ENCODE assay signal across 8 mouse cellular contexts in genomic region chr15:101283911-101284750, GRCm38 (mm10). TPM values are rescaled to one million over a fixed set of nuclear protein-coding genes. Genes with fewer than 3 reads are reported as not detected.
DNase-seq lines count a peak whose midpoint lies in the region; ATAC-seq and TF ChIP-seq lines count a peak whose summit lies in the region.

Atg101 (plus strand) TSS chr15:101284272.

- H3K4me2 ChIP-seq in embryonic facial prominence, embryonic 13.5 days: peak within 1 kb of the TSS; percentile 92
- H3K4me2 ChIP-seq in limb, embryonic 12.5 days: peak within 1 kb of the TSS; percentile 80
- H3K4me2 ChIP-seq in midbrain, embryonic 15.5 days: peak within 1 kb of the TSS; percentile 74

- peak within 1 kb of the TSS; percentile 90 for H3K4me3 ChIP-seq in embryonic facial prominence, embryonic 13.5 days
- H3K4me3 ChIP-seq in kidney, adult 2 months (ENCODE audit: insufficient read depth, low read depth, low read length): peak within 1 kb of the TSS; percentile 87
- H3K4me3 ChIP-seq in limb, embryonic 12.5 days (replicated peaks): peak within 1 kb of the TSS; percentile 85
- H3K4me3 ChIP-seq in midbrain, embryonic 15.5 days: peak within 1 kb of the TSS; percentile 82
- H3K4me3 ChIP-seq in spleen, adult 2 months (ENCODE audit: extremely low read depth, insufficient read depth, insufficient read length): peak within 1 kb of the TSS; percentile 84

- DNase-seq in 3134 (ENCODE audit: extremely low read depth, insufficient read length, low spot score): peak; percentile 94
- DNase-seq in adrenal gland, postnatal 36 days: peak; percentile 91 to 93
- peak; percentile 93 to 95 for DNase-seq in heart, adult 18-20 months
- peak; percentile 93 for DNase-seq in kidney, adult 2 months
- peak; percentile 85 to 91 for DNase-seq in spleen, adult 2 months (ENCODE audit: low read depth in 1 of 2, low spot score in 2 of 2)

- H3K4me1 ChIP-seq in embryonic facial prominence, embryonic 13.5 days: peaks cover 16% of the 10 kb centered on the region
- H3K4me1 ChIP-seq in kidney, adult 2 months (ENCODE audit: control insufficient read depth, insufficient read depth, low read length): peaks cover 11% of the 10 kb centered on the region; the same call in 1 of the 2 replicates
- peaks cover 14% of the 10 kb centered on the region for H3K4me1 ChIP-seq in limb, embryonic 12.5 days (replicated peaks)
- peaks cover 22% of the 10 kb centered on the region for H3K4me1 ChIP-seq in midbrain, embryonic 15.5 days
- peaks cover 2% of the 10 kb centered on the region; the same call in 1 of the 2 replicates for H3K4me1 ChIP-seq in spleen, adult 2 months (ENCODE audit: control insufficient read depth, insufficient read depth, insufficient read length)

- H3K9ac ChIP-seq in embryonic facial prominence, embryonic 13.5 days: peak within 1 kb of the TSS; percentile 89
- H3K9ac ChIP-seq in limb, embryonic 12.5 days (replicated peaks): peak within 1 kb of the TSS; percentile 87
- peak within 1 kb of the TSS; percentile 79 for H3K9ac ChIP-seq in midbrain, embryonic 15.5 days

- ATAC-seq in embryonic facial prominence, embryonic 13.5 days (ENCODE audit: insufficient number of reproducible peaks, insufficient read depth, low FRiP score, low TSS enrichment, low read depth): peak; percentile 83
- ATAC-seq in limb, embryonic 12.5 days (ENCODE audit: insufficient number of reproducible peaks, insufficient read depth, low FRiP score, low TSS enrichment, low read depth): peak; percentile 79
- peak; percentile 96 for ATAC-seq in midbrain, embryonic 15.5 days (replicated peaks)

- H3K36me3 ChIP-seq in embryonic facial prominence, embryonic 13.5 days: peaks cover 31% of the 10 kb centered on the region
- H3K36me3 ChIP-seq in kidney, adult 2 months (ENCODE audit: control insufficient read depth, insufficient read depth, low read length): no peaks in the 10 kb centered on the region
- peaks cover 31% of the 10 kb centered on the region for H3K36me3 ChIP-seq in limb, embryonic 12.5 days
- H3K36me3 ChIP-seq in midbrain, embryonic 15.5 days (replicated peaks): peaks cover 14% of the 10 kb centered on the region; the same call in 1 of the 2 replicates
- peaks cover 14% of the 10 kb centered on the region for H3K36me3 ChIP-seq in spleen, adult 2 months (ENCODE audit: control insufficient read depth, insufficient read depth, low read length)

- TF ChIP-seq CTCF in kidney, adult 2 months (conservative IDR thresholded peaks at IDR 0.05; ENCODE audit: insufficient read depth, insufficient read length, low read depth, low read length): peak; percentile 88
- peak; percentile 96 for TF ChIP-seq CTCF in spleen, adult 2 months (IDR thresholded peaks at IDR 0.05; ENCODE audit: extremely low read depth, insufficient read depth, insufficient read length, insufficient replicate concordance)

- peak within 1 kb of the TSS; percentile 86 for H3K27ac ChIP-seq in embryonic facial prominence, embryonic 13.5 days
- H3K27ac ChIP-seq in kidney, adult 2 months (ENCODE audit: insufficient read depth, low read depth, low read length): peak within 1 kb of the TSS; percentile 98
- H3K27ac ChIP-seq in limb, embryonic 12.5 days: peak within 1 kb of the TSS; percentile 75
- H3K27ac ChIP-seq in midbrain, embryonic 15.5 days: peak within 1 kb of the TSS; percentile 76
- peak within 1 kb of the TSS; percentile 94 for H3K27ac ChIP-seq in spleen, adult 2 months (ENCODE audit: insufficient read depth, low read length)

- TF ChIP-seq POLR2A in kidney, adult 2 months (IDR thresholded peaks at IDR 0.05; ENCODE audit: low read depth, low read length): peak; percentile 62
- TF ChIP-seq POLR2A in spleen, adult 2 months (IDR thresholded peaks at IDR 0.05; ENCODE audit: low read depth, low read length): peak; percentile 88

- no peaks in the 10 kb centered on the region for H3K9me3 ChIP-seq in embryonic facial prominence, embryonic 13.5 days
- no peaks in the 10 kb centered on the region for H3K9me3 ChIP-seq in limb, embryonic 12.5 days
- H3K9me3 ChIP-seq in midbrain, embryonic 15.5 days: no peaks in the 10 kb centered on the region

- WGBS in embryonic facial prominence, embryonic 13.5 days: under 1% methylated on average over 61 of the region's 61 CpGs
- under 1% methylated on average over 61 of the region's 61 CpGs for WGBS in kidney, adult 2 months
- WGBS in limb, embryonic 12.5 days: under 1% methylated on average over 61 of the region's 61 CpGs
- under 1% methylated on average over 61 of the region's 61 CpGs for WGBS in midbrain, embryonic 15.5 days
- under 1% methylated on average over 61 of the region's 61 CpGs for WGBS in spleen, adult 2 months

- H3K27me3 ChIP-seq in embryonic facial prominence, embryonic 13.5 days: no peaks in the 10 kb centered on the region
- H3K27me3 ChIP-seq in kidney, adult 2 months (replicated peaks; ENCODE audit: control insufficient read depth, insufficient read depth, low read length): no peaks in the 10 kb centered on the region
- no peaks in the 10 kb centered on the region for H3K27me3 ChIP-seq in limb, embryonic 12.5 days
- H3K27me3 ChIP-seq in midbrain, embryonic 15.5 days (replicated peaks): no peaks in the 10 kb centered on the region
- no peaks in the 10 kb centered on the region for H3K27me3 ChIP-seq in spleen, adult 2 months (ENCODE audit: control insufficient read depth, insufficient read depth, low read length)

RNA-seq across cellular contexts. Expression of gene Atg101, which starts in this region (rescaled TPM):
- total RNA-seq in adrenal gland, postnatal 36 days (2021): 10 to 100 TPM; 53.6 to 90.1 TPM
- polyA plus RNA-seq in embryonic facial prominence, embryonic 13.5 days (2015; fragmentation: Nextera tagmentation; extraction: Ambion mirVana): 65.9 and 68.4 TPM in 2 replicates
- total RNA-seq in heart, adult 18-20 months (2021): 10 to 100 TPM; 20.0 to 21.3 TPM
- 46.1 and 48.7 TPM in 2 replicates for polyA plus RNA-seq in kidney, adult 2 months (2012; rRNA removed)
- 66.9 and 67.4 TPM in 2 replicates for polyA plus RNA-seq in limb, embryonic 12.5 days (2016; fragmentation: Nextera tagmentation; extraction: Ambion mirVana)
- polyA plus RNA-seq in midbrain, embryonic 15.5 days (2015; fragmentation: Nextera tagmentation; extraction: Ambion mirVana): 83.9 and 84.3 TPM in 2 replicates
- 24.5 and 29.4 TPM in 2 replicates for polyA plus RNA-seq in spleen, adult 2 months (2012; rRNA removed)

Comparison
In these comparisons a context has a peak if more than half of its experiments do, and no peak if none do; other contexts are left out.
1. Peak in every context shown above with its lines: DNase-seq, ATAC-seq, H3K4me3 ChIP-seq and H3K27ac ChIP-seq.